Mouse (Mus musculus): ENCODE measurements at regions not wholly inside any gene's neighbourhood (a gene's known extent, or its start where the extent isn't known, plus 50 kb on each side); places are given as distances from the start of the nearest gene placed in this dataset.

GRCm38 (mm10) chr16:95196141-95196540 lies 61.2 kb upstream of the Kcnj15 start:
- no peak for TF ChIP-seq POLR2A (IDR thresholded peaks at IDR 0.05; ENCODE audit: low read depth, low read length)
- TF ChIP-seq CTCF (IDR thresholded peaks at IDR 0.05; ENCODE audit: extremely low read depth, insufficient read length, insufficient replicate concordance, low read depth, low read length) = no peak
